Mouse (Mus musculus): ENCODE results near the gene Il12rb1. TPM values are rescaled to one million over a fixed set of nuclear protein-coding genes. Genes with fewer than 3 reads are reported as not detected.

Gene Il12rb1
- polyA plus RNA-seq, 1 experiment from 2014 or later = 0.07 TPM

GRCm38 (mm10) chr8:70766571-70767440 lies 41.4 kb upstream of the Il12rb1 start:
- peak overlapping the region; percentile 48 for H3K4me3 ChIP-seq
- peak; percentile 50; the same call in 1 of the 2 replicates for ATAC-seq (ENCODE audit: insufficient number of reproducible peaks, insufficient read depth, low FRiP score, low TSS enrichment, low read depth)
- WGBS = 6% methylated on average over 21 of the region's 21 CpGs

GRCm38 (mm10) chr8:70767503-70767902 lies 40.7 kb upstream of the Il12rb1 start:
- no peaks in the 10 kb centered on the region for H3K27me3 ChIP-seq
- 0 out of 2 replicates have a peak overlapping the region, but pooled peaks have one; percentile 12 for H3K9ac ChIP-seq
- WGBS = 77% methylated on average over 6 of the region's 6 CpGs
- peaks cover 25% of the 10 kb centered on the region for H3K4me1 ChIP-seq
- no peak overlapping the region for H3K27ac ChIP-seq
- no peak for ATAC-seq (ENCODE audit: insufficient number of reproducible peaks, insufficient read depth, low FRiP score, low TSS enrichment, low read depth)
- no peaks in the 10 kb centered on the region for H3K9me3 ChIP-seq
- H3K4me2 ChIP-seq = peak overlapping the region; percentile 92; the same call in 1 of the 2 replicates
- no peak overlapping the region for H3K4me3 ChIP-seq
- peaks cover 59% of the 10 kb centered on the region for H3K36me3 ChIP-seq

More at GRCm38 (mm10) chr8:70766571-70767440, 41.4 kb upstream of the Il12rb1 start:
- Histone ChIP-seq H3K36me3 (peaks cover 52% of the 10 kb centered on the region), H3K9ac (peak overlapping the region; percentile 72), H3K4me1 (peaks cover 25% of the 10 kb centered on the region), H3K4me2 (peak overlapping the region; percentile 92), H3K27me3 (no peaks in the 10 kb centered on the region), H3K27ac (no peak overlapping the region), H3K9me3 (no peaks in the 10 kb centered on the region)

DNA sequence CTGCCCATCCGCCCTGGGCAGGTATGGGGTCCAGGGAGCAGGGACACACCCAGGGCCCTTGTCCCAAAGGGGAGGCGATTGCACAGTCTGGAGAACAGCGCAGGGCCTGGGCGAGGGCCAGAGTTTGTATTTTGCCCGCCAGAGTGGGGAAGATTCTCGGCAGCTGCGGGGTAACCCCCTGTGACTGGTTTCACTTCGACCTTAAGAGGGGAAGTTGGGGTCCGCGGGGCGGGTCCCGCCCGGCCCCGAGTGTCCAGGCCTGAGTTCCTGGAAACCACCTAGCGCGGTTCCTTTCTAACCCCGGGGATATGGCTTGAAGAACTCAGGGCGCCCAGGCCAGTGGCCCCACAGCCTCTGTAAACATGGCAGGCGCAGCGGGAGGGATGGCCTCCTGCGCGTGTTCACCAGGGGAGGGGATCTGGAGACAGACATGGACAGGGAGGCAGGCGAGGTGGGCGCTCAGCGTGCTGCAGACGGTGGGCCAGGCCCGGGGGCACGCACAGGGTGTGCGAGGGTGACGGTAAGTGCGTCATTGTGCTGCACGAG lies 39.9 kb upstream of the Il12rb1 start:
- H3K9me3 ChIP-seq = no peaks in the 10 kb centered on the region
- H3K4me3 ChIP-seq = no peak overlapping the region
- peaks cover 67% of the 10 kb centered on the region for H3K36me3 ChIP-seq
- no peak overlapping the region for H3K4me2 ChIP-seq
- no peaks in the 10 kb centered on the region for H3K27me3 ChIP-seq
- no peak for ATAC-seq (ENCODE audit: insufficient number of reproducible peaks, insufficient read depth, low FRiP score, low TSS enrichment, low read depth)
- H3K9ac ChIP-seq = no peak overlapping the region
- peaks cover 33% of the 10 kb centered on the region for H3K4me1 ChIP-seq
- 95% methylated on average over 32 of the region's 32 CpGs for WGBS
- H3K27ac ChIP-seq = no peak overlapping the region

DNA sequence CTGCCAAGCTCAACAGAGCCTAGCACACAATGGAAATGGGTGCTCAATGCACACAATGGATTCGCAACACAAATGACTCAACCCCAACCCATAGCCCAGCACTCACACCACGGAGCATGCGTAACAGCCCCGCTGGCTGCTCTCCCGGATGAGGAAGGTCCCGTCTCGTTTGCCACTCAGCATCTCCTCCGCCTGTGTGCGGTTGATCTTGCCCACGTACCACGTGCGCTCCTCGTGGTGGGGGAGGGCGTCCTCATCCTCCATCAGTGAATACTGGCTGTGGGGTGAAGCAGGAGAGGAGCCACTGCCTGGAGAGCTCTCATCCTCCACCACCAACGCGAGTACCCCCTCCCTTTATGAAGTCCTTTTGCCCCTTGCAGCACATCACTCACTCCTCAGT lies 39.3 kb upstream of the Il12rb1 start:
- H3K27me3 ChIP-seq = no peaks in the 10 kb centered on the region
- peaks cover 67% of the 10 kb centered on the region for H3K36me3 ChIP-seq
- peaks cover 40% of the 10 kb centered on the region for H3K4me1 ChIP-seq
- no peak overlapping the region for H3K4me3 ChIP-seq
- no peaks in the 10 kb centered on the region for H3K9me3 ChIP-seq
- no peak overlapping the region for H3K4me2 ChIP-seq
- 85% methylated on average over 16 of the region's 16 CpGs for WGBS
- no peak for ATAC-seq (ENCODE audit: insufficient number of reproducible peaks, insufficient read depth, low FRiP score, low TSS enrichment, low read depth)
- H3K27ac ChIP-seq = no peak overlapping the region
- H3K9ac ChIP-seq = no peak overlapping the region

- no peaks in the 10 kb centered on the region for H3K9me3 ChIP-seq
- peak overlapping the region; percentile 21; the same call in 1 of the 2 replicates for H3K9ac ChIP-seq
- ATAC-seq (ENCODE audit: insufficient number of reproducible peaks, insufficient read depth, low FRiP score, low TSS enrichment, low read depth) = peak; percentile 39; the same call in 1 of the 2 replicates
- H3K4me2 ChIP-seq = no peak overlapping the region
- peaks cover 70% of the 10 kb centered on the region for H3K36me3 ChIP-seq
- H3K4me3 ChIP-seq = no peak overlapping the region
- no peak overlapping the region for H3K27ac ChIP-seq
- no peaks in the 10 kb centered on the region for H3K27me3 ChIP-seq
- peaks cover 44% of the 10 kb centered on the region for H3K4me1 ChIP-seq
- WGBS = 5% methylated on average over 26 of the region's 26 CpGs
These were observed 38.9 kb upstream of the Il12rb1 start for GRCm38 (mm10) chr8:70769359-70769758.

DNA sequence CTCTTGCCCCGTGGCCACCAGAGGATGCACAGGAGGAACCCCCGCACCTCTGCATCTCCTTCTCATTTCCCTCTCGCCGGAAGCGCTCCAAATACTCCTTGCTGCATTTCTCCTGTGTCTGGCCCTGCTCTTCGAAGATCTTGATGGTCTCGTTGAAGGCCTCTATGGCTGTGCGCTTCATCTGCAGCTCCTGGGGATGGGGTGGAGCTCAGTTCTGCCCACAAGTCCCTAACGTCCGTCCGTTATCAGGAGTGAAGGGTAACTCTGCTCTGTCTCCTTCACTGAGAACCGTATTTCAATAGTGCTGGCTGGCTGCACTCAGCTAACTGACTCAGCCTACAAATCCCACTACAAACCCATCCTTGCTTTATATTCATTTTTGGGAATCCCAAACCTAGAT lies 38.4 kb upstream of the Il12rb1 start:
- no peak for ATAC-seq (ENCODE audit: insufficient number of reproducible peaks, insufficient read depth, low FRiP score, low TSS enrichment, low read depth)
- Histone ChIP-seq H3K36me3 (peaks cover 75% of the 10 kb centered on the region), H3K4me1 (peaks cover 49% of the 10 kb centered on the region), H3K4me3 (no peak overlapping the region), H3K27ac (no peak overlapping the region), H3K4me2 (no peak overlapping the region), H3K27me3 (no peaks in the 10 kb centered on the region), H3K9ac (0 out of 2 replicates have a peak overlapping the region, but pooled peaks have one; percentile 21), H3K9me3 (no peaks in the 10 kb centered on the region)
- 69% methylated on average over 12 of the region's 12 CpGs for WGBS

- no peak overlapping the region for H3K27ac ChIP-seq
- H3K4me3 ChIP-seq = no peak overlapping the region
- peaks cover 78% of the 10 kb centered on the region for H3K36me3 ChIP-seq
- H3K9me3 ChIP-seq = no peaks in the 10 kb centered on the region
- ATAC-seq (ENCODE audit: insufficient number of reproducible peaks, insufficient read depth, low FRiP score, low TSS enrichment, low read depth) = no peak
- H3K9ac ChIP-seq = no peak overlapping the region
- 93% methylated on average over 13 of the region's 13 CpGs for WGBS
- no peaks in the 10 kb centered on the region for H3K27me3 ChIP-seq
- peaks cover 52% of the 10 kb centered on the region for H3K4me1 ChIP-seq
- H3K4me2 ChIP-seq = no peak overlapping the region
These were observed 37.5 kb upstream of the Il12rb1 start for GRCm38 (mm10) chr8:70770748-70771147.

DNA sequence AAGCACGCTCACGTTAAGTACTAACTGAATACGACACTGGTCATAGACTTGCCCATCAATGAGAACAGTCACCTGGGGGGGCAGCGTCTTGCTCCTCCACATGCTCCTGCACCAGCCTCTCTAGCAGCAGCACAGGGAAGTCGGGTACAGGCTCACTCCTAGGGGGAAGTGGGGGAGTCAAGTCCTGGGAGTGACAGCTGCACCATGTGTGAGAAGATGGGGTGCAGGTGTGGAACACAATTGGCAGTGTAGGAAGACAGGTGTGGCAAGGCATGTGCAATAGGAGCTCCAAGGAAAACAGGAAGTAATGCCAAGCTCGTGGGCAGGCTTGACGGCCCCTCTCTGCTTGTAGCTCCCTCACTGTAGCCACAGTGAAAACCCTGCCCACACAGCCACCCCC lies 37.0 kb upstream of the Il12rb1 start:
- 87% methylated on average over 7 of the region's 7 CpGs for WGBS
- Histone ChIP-seq H3K27ac (no peak overlapping the region), H3K36me3 (peaks cover 78% of the 10 kb centered on the region), H3K27me3 (no peaks in the 10 kb centered on the region), H3K9ac (no peak overlapping the region), H3K4me1 (peaks cover 51% of the 10 kb centered on the region), H3K4me3 (no peak overlapping the region), H3K9me3 (no peaks in the 10 kb centered on the region), H3K4me2 (no peak overlapping the region)
- no peak for ATAC-seq (ENCODE audit: insufficient number of reproducible peaks, insufficient read depth, low FRiP score, low TSS enrichment, low read depth)

GRCm38 (mm10) chr8:70772075-70772474 lies 36.2 kb upstream of the Il12rb1 start:
- no peaks in the 10 kb centered on the region for H3K9me3 ChIP-seq
- no peak overlapping the region for H3K4me2 ChIP-seq
- 90% methylated on average over 13 of the region's 13 CpGs for WGBS
- H3K4me3 ChIP-seq = no peak overlapping the region
- no peaks in the 10 kb centered on the region for H3K27me3 ChIP-seq
- no peak overlapping the region; the same call in 1 of the 2 replicates for H3K9ac ChIP-seq
- H3K4me1 ChIP-seq = peaks cover 42% of the 10 kb centered on the region
- H3K27ac ChIP-seq = no peak overlapping the region
- ATAC-seq (ENCODE audit: insufficient number of reproducible peaks, insufficient read depth, low FRiP score, low TSS enrichment, low read depth) = no peak
- peaks cover 78% of the 10 kb centered on the region for H3K36me3 ChIP-seq

- Histone ChIP-seq H3K4me1 (peaks cover 46% of the 10 kb centered on the region), H3K27ac (peak overlapping the region; percentile 84), H3K9me3 (no peaks in the 10 kb centered on the region), H3K36me3 (peaks cover 72% of the 10 kb centered on the region), H3K4me3 (no peak overlapping the region), H3K27me3 (no peaks in the 10 kb centered on the region), H3K9ac (peak overlapping the region; percentile 99), H3K4me2 (peak overlapping the region; percentile 83)
- ATAC-seq (ENCODE audit: insufficient number of reproducible peaks, insufficient read depth, low FRiP score, low TSS enrichment, low read depth) = no peak
- 87% methylated on average over 9 of the region's 9 CpGs for WGBS
These were observed 35.4 kb upstream of the Il12rb1 start for GRCm38 (mm10) chr8:70772890-70773289.

GRCm38 (mm10) chr8:70773410-70773809 lies 34.8 kb upstream of the Il12rb1 start:
- H3K4me3 ChIP-seq = peak overlapping the region; percentile 7; the same call in 1 of the 2 replicates
- ATAC-seq (ENCODE audit: insufficient number of reproducible peaks, insufficient read depth, low FRiP score, low TSS enrichment, low read depth) = no peak
- peaks cover 51% of the 10 kb centered on the region for H3K4me1 ChIP-seq
- WGBS = 59% methylated on average over 5 of the region's 5 CpGs
- peak overlapping the region; percentile 99 for H3K9ac ChIP-seq
- peak overlapping the region; percentile 84 for H3K27ac ChIP-seq
- peak overlapping the region; percentile 83 for H3K4me2 ChIP-seq
- no peaks in the 10 kb centered on the region for H3K27me3 ChIP-seq
- no peaks in the 10 kb centered on the region for H3K9me3 ChIP-seq
- H3K36me3 ChIP-seq = peaks cover 72% of the 10 kb centered on the region

Data from embryonic facial prominence, embryonic 13.5 days (tissue).